Mouse (Mus musculus) ES-Bruce4 (cell line): ENCODE data around the gene Vmn2r65. TPM values are rescaled to one million over a fixed set of nuclear protein-coding genes. Genes with fewer than 3 reads are reported as not detected.

Experiments
- H3K27ac ChIP-seq: 2 replicates; pipeline ENCODE4 v1.5.1; 2012; ENCODE audit warnings: low read length, inconsistent platforms; ENCODE audit not compliant: insufficient read depth
- H3K27me3 ChIP-seq: 2 replicates; pipeline ENCODE4 v1.6.1; 2012; ENCODE audit warnings: mild to moderate bottlenecking, low read length, inconsistent platforms; ENCODE audit not compliant: control insufficient read depth, poor library complexity, insufficient read depth, severe bottlenecking
- H3K36me3 ChIP-seq: 2 replicates; pipeline ENCODE4 v1.6.1; 2012; ENCODE audit warnings: inconsistent platforms, mild to moderate bottlenecking, low read length, moderate library complexity; ENCODE audit not compliant: control insufficient read depth, poor library complexity, insufficient read depth, severe bottlenecking
- H3K4me1 ChIP-seq: one replicate; pipeline ENCODE4 v1.8.1; 2011; ENCODE audit warnings: low read length; ENCODE audit not compliant: control insufficient read depth, insufficient read depth
- H3K4me3 ChIP-seq: 2 replicates; pipeline ENCODE4 v1.5.1; 2011; ENCODE audit warnings: low read depth, mild to moderate bottlenecking, low read length
- H3K9ac ChIP-seq: 2 replicates; pipeline ENCODE4 v1.6.1; 2012; ENCODE audit warnings: low read depth, mild to moderate bottlenecking, inconsistent platforms; ENCODE audit not compliant: poor library complexity, severe bottlenecking
- H3K9me3 ChIP-seq: replicated peaks from 2 replicates; pipeline ENCODE4 v1.6.1; 2012; ENCODE audit warnings: mild to moderate bottlenecking, low read length, inconsistent platforms; ENCODE audit not compliant: control insufficient read depth, poor library complexity, insufficient read depth, severe bottlenecking
- CTCF ChIP-seq: IDR thresholded peaks from one replicate; pipeline ENCODE4 v1.8.1; 2011; ENCODE audit warnings: low read depth, low read length
- EP300 ChIP-seq: IDR thresholded peaks from 2 replicates; pipeline ENCODE4 v1.6.1; 2011; ENCODE audit warnings: low read depth, low read length; ENCODE audit not compliant: insufficient read depth
- POLR2A ChIP-seq: IDR thresholded peaks from one replicate; pipeline ENCODE4 v1.8.1; 2011; ENCODE audit warnings: low read length; ENCODE audit not compliant: insufficient read depth
- polyA plus RNA-seq: library from polyadenylated mRNA; stranded (reverse); fragments of >200 nt; gene quantifications from 2 replicates; pipeline ENCODE4 v1.2.4, GENCODE M21; 2011; ENCODE audit warnings: low read depth; ENCODE audit not compliant: missing spikeins, insufficient read depth, insufficient read length

Vmn2r65 gene
- polyA plus RNA-seq: not detected in 2 replicates

GRCm38 (mm10) chr7:84964015-84964414, at the start of gene Vmn2r65:
TSS of gene Vmn2r65 (minus strand) at chr7:84964115.
- Histone ChIP-seq H3K9me3 (no peaks in the 10 kb centered on the region), H3K36me3 (no peaks in the 10 kb centered on the region), H3K27me3 (no peaks in the 10 kb centered on the region), H3K9ac (no peak within 1 kb of the TSS), H3K4me3 (no peak within 1 kb of the TSS), H3K4me1 (no peaks in the 10 kb centered on the region), H3K27ac (no peak within 1 kb of the TSS)
- TF ChIP-seq EP300 (no peak), CTCF (no peak), POLR2A (no peak)

GRCm38 (mm10) chr7:85012168-85012567, 48.3 kb upstream of the Vmn2r65 start, which contains the start of gene Vmn2r66:
TSS of gene Vmn2r66 (minus strand) at chr7:85012268.
- Histone ChIP-seq H3K9ac (no peak within 1 kb of the TSS), H3K27me3 (no peaks in the 10 kb centered on the region; the same call in 1 of the 2 replicates), H3K36me3 (no peaks in the 10 kb centered on the region), H3K4me1 (no peaks in the 10 kb centered on the region), H3K4me3 (no peak within 1 kb of the TSS), H3K9me3 (no peaks in the 10 kb centered on the region), H3K27ac (no peak within 1 kb of the TSS)
- no peak for TF ChIP-seq POLR2A
- TF ChIP-seq CTCF: no peak
- no peak for TF ChIP-seq EP300

GRCm38 (mm10) chr7:84996694-84997093, 32.8 kb upstream of the Vmn2r65 start:
- TF ChIP-seq EP300: no peak
- no peak for TF ChIP-seq POLR2A
- TF ChIP-seq CTCF: no peak
- no peak overlapping the region for H3K9ac ChIP-seq
- no peaks in the 10 kb centered on the region for H3K4me1 ChIP-seq
- no peaks in the 10 kb centered on the region for H3K36me3 ChIP-seq
- no peak overlapping the region for H3K4me3 ChIP-seq
- H3K27ac ChIP-seq: no peak overlapping the region
- H3K9me3 ChIP-seq: no peaks in the 10 kb centered on the region
- no peaks in the 10 kb centered on the region for H3K27me3 ChIP-seq

Other genes with a start within 250 kb of the Vmn2r65 start
- not detected in 2 replicates for gene Olfr291, start 110.6 kb downstream of the Vmn2r65 start, polyA plus RNA-seq
- not detected in 2 replicates for gene Vmn2r66, start 48.2 kb upstream of the Vmn2r65 start, polyA plus RNA-seq
- gene Vmn2r67, start 191.9 kb upstream of the Vmn2r65 start, polyA plus RNA-seq: not detected in 2 replicates